Mouse (Mus musculus): ENCODE data around the gene Wfdc10.
"Not testable (repeated sequence)": the region's sequence is repeated elsewhere in the genome, so short reads cannot be mapped to it uniquely, and the experiment has no call there.

Wfdc10 gene

GRCm38 (mm10) chr2:164655858-164656257, at the start of gene Wfdc10:
Gene Wfdc10 (plus strand): TSS chr2:164656046.
- in situ Hi-C loops (cut with MboI, MseI): no loop called here

GRCm38 (mm10) chr2:164608781-164609180, 47.1 kb upstream of the Wfdc10 start:
- in situ Hi-C loops (cut with MboI, MseI): loop anchor here (10.0 kb wide), 1 partner anchor 1896 kb away; no protein-coding TSS in a partner anchor

DNA sequence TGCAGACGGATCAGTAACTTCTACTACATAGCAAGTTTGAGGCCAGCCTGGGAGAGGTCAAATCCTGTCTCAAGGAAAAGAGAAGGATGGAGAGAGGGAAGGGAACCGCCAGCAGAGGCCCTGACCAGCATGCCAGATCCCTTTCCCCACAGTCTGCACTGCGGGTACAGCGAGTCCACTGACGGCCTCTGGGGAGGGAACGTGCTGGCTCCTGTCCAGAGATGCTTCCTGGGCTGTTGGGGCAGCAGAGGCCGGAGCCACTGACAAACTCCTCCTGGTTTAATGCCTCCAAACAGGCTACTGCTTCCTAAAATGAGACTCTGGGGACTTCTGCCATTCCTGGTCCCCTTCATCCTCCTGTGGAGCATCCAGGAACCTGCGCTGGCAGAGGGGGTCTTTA, 42.4 kb upstream of the Wfdc10 start, which contains the start of the genes Wfdc6b and Wfdc8:
Gene Wfdc6b (plus strand): TSS at position 52 of the 400 bp plus-strand sequence.
Gene Wfdc8 (minus strand): TSS at position 156 of the 400 bp plus-strand sequence.
- in situ Hi-C loops (cut with MboI, MseI): not testable (repeated sequence)

DNA sequence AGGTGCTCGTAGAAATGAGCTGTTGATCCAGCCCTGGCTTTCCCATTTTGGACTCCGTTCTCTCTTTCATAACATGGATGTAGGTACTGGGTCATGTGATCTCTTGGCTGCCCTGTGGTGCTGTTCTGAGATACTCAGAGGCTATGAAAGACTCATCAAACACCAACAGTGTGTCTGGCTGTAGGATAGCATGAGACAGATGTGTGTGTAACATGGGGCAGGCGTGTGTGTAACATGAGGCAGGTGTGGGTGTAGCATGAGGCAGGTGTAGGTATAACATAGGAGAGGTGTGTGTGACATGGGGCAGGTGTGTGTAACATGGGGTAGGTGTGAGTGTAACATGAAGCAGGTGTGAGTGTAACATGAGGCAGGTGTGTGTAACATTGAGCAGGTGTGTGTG, 40.5 kb upstream of the Wfdc10 start:
- in situ Hi-C loops (cut with MboI, MseI): loop anchor here (5.0 kb wide), 1 partner anchor 33 kb away; no protein-coding TSS in a partner anchor

- in situ Hi-C loops (cut with MboI, MseI): loop anchor here (5.0 kb wide), 1 partner anchor 37 kb away; no protein-coding TSS in a partner anchor
These were observed 36.8 kb upstream of the Wfdc10 start for GRCm38 (mm10) chr2:164619050-164619449.

GRCm38 (mm10) chr2:164621775-164622174, 34.1 kb upstream of the Wfdc10 start:
- in situ Hi-C loops (cut with MboI, MseI): no loop called here

DNA sequence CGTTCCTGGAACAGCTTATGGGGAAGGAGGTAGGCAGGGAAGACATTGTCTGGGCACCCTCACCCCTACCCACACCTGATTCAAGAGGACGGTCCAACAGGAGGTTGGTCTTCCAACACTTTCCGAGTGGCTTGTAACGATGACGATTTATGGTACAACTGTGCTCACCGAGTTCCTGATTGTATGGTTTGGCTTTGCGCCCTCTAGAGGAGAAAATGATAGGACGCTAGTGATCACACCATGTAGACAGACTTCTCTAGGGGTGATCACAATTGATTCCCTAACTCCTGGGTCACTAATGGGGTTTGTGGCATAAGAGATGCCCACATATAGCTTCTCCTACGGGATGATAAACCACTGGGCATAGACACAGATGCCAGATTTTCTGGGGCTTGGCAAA, 20.6 kb upstream of the Wfdc10 start:
- in situ Hi-C loops (cut with MboI, MseI): no loop called here

GRCm38 (mm10) chr2:164638696-164639095, 17.1 kb upstream of the Wfdc10 start, which contains the start of gene Wfdc16:
Gene Wfdc16 (minus strand): TSS chr2:164638796.
- in situ Hi-C loops (cut with MboI, MseI): no loop called here

GRCm38 (mm10) chr2:164641129-164641528, 14.7 kb upstream of the Wfdc10 start:
- in situ Hi-C loops (cut with MboI, MseI): loop anchor here (10.0 kb wide), 1 partner anchor 344 kb away; no protein-coding TSS in a partner anchor

DNA sequence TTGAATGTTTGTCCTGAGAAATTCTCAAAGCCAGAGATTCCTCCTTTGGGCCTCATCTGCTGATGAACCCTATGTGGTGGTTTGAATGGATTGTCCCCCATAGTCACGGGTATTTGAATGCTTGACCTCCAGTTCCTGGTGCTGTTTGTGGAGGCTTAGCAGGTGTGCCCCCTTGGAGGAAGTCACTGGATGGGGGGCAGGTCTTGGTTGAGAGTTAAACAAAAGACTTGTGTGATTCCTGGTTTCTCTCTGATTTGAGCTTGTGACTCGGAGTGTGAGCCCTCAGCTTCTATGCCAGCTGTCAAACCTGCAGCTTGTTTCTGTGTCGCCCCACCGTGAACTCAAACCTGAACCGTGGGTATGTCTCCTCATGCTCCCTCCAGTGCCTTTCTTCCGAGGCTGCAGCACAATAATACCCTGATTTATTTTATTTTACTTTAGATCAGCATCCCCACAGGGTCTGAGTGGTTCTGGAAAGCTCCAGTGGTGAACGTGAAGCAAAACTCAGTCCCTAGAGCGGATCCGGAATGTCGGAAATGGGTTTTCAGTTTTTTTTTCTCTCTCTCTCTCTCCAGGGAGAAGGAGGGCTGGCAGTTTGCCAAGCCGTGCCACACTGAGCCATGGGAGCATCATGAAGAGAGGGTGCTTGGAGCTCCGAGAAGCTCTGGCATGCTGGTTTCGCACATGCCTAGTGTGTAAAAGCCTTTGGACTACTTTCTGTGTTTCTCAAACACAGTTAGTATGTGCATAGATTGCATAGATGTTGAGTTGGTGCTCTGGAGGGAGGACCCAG, 13.8 kb upstream of the Wfdc10 start:
- in situ Hi-C loops (cut with MboI, MseI): loop anchor here (10.0 kb wide), 1 partner anchor 343 kb away; no protein-coding TSS in a partner anchor

DNA sequence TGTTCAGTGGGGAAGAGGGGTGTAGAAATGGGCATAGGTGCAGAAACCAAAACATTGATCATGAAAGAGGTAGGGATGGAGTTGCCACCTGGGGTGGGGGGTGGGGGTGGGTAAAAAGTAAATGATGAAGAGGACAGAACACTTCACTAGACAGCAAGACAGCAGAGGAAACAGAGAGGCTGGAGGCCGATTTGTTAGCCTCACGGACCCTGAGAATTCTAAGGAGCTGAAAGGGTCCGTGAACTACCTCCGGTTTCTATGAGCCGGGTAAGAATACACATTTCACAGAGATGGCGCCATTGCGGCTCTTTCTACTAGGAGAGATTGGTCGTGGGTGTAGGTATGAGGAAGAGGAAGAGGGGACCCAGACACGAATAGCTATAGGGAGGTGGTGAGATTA, 637 bp downstream of the Wfdc10 start, which contains the start of gene Wfdc9:
Gene Wfdc9 (minus strand): TSS at position 101 of the 400 bp plus-strand sequence.
- in situ Hi-C loops (cut with MboI, MseI): no loop called here

DNA sequence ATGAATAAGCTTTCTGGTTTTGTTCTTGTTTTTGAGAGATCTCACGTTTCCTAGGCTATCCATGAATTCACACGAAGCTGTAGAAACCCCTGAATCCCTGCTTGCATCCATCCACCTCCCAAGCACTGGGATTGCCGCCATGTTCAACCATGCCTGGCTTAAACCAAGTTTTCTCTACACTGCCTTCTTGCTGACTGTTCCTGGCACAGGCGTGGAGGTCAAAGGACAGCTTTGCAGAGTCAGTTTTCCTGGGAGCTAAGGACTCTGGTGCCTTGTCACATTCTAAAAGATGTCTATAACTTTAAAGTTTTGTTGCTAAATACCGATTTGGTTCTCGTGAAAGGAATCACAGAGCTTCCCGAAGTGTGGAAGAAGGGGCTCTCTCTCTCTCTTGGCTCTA, 9.0 kb downstream of the Wfdc10 start:
- in situ Hi-C loops (cut with MboI, MseI): loop anchor here (10.0 kb wide), 1 partner anchor 1470 kb away; no protein-coding TSS in a partner anchor

- in situ Hi-C loops (cut with MboI, MseI): no loop called here
These were observed 14.4 kb downstream of the Wfdc10 start for GRCm38 (mm10) chr2:164670261-164670660.

DNA sequence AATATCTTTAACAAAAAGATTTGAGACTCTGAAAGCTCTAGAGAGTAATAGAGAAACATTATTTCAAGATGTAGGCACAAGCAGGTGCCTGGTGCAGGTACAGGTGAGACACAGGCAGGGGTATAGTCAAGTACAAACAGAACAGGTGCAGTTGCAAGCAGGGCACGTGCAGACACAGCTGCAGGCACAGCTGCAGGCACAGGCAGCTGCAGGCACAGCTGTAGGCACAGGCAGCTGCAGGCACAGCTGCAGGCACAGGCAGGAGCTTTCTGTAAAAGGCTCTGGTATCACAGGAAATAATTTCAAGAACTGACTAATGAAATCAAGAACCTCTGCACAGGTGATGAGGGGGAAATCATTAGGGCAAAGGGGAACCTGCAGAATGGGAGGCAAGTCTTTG, 15.1 kb downstream of the Wfdc10 start:
- in situ Hi-C loops (cut with MboI, MseI): no loop called here

DNA sequence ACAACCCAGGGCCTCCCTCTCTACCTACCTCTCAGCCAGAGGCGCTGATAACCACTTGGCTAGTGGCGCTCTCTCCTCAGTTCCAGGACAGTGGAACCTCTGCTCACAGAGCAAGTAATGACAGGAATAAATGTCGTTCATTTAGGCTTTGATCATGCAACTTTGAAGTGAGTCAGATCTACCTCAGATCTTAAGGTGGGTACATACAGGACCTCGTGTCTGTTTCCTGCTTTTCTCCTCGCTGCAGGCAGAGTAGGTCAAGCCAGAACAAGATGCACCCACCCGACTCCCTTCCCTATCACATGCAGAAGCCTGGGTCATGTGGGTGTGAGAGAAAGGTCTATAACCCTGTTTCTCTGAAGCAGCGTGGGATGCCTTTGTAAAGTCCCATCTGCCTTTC, 18.1 kb downstream of the Wfdc10 start, which contains the start of gene Wfdc11:
Gene Wfdc11 (minus strand): TSS at position 101 of the 400 bp plus-strand sequence.
- in situ Hi-C loops (cut with MboI, MseI): no loop called here

GRCm38 (mm10) chr2:164676103-164676502, 20.3 kb downstream of the Wfdc10 start:
- in situ Hi-C loops (cut with MboI, MseI): no loop called here

- in situ Hi-C loops (cut with MboI, MseI): no loop called here
These were observed 21.3 kb downstream of the Wfdc10 start for GRCm38 (mm10) chr2:164676916-164677685.

GRCm38 (mm10) chr2:164678848-164679625, 23.2 kb downstream of the Wfdc10 start:
- in situ Hi-C loops (cut with MboI, MseI): no loop called here

DNA sequence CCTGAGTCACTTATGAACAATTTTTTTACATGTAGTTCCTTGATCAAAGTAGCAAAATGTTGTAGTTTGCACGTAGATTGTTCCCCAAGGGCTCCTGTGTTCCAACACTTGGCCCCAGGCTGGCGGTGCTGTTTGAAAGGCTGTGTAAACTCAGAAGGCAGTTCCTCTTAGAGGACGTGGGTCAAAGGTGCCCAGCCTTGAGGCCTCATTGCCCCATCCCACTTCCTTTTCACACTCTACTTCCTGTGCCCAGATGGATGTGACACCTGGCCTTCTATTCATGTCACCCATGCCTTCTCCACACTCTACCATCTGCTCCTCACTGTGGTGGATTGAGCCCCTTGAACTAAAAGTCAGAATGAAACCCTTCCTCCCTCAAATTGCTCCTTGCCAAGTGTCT, 24.1 kb downstream of the Wfdc10 start:
- in situ Hi-C loops (cut with MboI, MseI): no loop called here

GRCm38 (mm10) chr2:164684807-164685206, 29.0 kb downstream of the Wfdc10 start, which contains the start of gene Wfdc13:
Gene Wfdc13 (plus strand): TSS chr2:164685107.
- in situ Hi-C loops (cut with MboI, MseI): no loop called here

DNA sequence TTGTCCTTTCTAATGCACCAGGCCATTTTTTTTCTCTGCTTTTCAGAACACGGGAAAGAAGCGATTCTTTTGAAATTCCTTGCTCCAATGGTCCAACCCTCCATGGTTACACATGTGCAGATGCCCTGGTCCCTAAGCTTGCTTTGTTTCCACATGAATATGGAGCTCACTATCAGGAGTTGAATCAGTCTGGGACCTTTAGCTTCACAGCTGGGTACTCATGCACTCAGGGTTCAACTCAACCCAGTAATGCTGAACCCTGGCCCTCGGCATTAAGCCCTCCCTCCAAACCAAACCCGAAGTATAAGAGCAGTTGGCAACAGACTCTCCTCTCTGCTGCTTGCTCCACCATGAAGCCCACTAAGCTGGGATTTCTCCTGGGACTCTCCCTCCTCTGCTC, 42.4 kb downstream of the Wfdc10 start, which contains the start of gene Spint4:
Gene Spint4 (plus strand): TSS at position 301 of the 400 bp plus-strand sequence.
- in situ Hi-C loops (cut with MboI, MseI): no loop called here

All from T-helper 2 cell (primary cell).